Mouse (Mus musculus): Measurements from ENCODE around the gene Cyp2b10. TPM values are rescaled to one million over a fixed set of nuclear protein-coding genes. Genes with fewer than 3 reads are reported as not detected.
"Not testable (repeated sequence)": the region's sequence is repeated elsewhere in the genome, so short reads cannot be mapped to it uniquely, and the experiment has no call there.

Gene Cyp2b10
- polyA plus RNA-seq, 1 experiment: not detected

DNA sequence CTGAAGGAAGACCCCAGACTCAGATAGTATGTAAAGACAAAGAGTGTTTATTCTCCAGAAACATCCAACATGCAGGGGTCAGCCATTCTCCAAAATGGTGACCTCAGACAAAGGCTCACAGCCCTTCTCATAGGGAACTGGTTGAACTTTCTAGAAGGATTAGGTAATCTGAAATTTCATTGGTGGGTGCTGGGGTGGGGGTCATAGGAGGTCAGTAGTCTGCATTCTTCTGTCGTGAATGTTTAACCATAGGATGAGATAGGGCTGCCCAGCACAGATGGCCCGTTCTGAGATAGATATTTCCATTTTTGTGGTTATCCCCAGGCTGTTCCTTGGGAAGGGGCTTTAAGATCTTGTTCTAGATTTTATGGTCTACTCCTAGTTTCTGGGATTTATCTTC lies 35.1 kb upstream of the Cyp2b10 start:
- TF ChIP-seq USF1 (IDR thresholded peaks at IDR 0.05; ENCODE audit: low read depth): no peak
- TF ChIP-seq MYOG (IDR thresholded peaks at IDR 0.05; ENCODE audit: control insufficient read depth, extremely low read depth, insufficient read length): no peak
- TF ChIP-seq FOSL1 (IDR thresholded peaks at IDR 0.05; ENCODE audit: insufficient read depth, low read length, poor library complexity, severe bottlenecking): no peak
- no peaks in the 10 kb centered on the region for H3K27me3 ChIP-seq (ENCODE audit: control insufficient read depth, insufficient read depth, insufficient read length)

DNA sequence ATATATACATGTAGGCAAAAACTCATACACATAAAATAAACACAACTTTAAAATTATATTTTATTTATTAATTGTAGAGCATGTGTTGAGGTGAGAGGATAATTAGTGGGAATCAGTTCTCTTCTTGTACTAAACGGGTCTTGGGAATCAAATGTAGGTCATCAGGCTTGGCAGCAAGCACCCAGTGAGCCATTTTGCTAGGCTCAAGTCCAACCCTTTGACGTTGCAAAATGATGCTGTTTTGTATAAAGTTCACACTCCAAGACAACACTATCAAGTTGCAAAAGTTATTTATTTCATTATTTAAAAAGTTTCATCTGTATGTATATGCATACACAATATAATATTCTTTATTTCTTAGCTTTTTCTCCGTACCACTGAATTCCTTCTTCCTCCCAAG lies 33.7 kb upstream of the Cyp2b10 start:
- no peak overlapping the region for H3K4me3 ChIP-seq (ENCODE audit: insufficient read depth, poor library complexity, severe bottlenecking)
- H3K79me2 ChIP-seq (ENCODE audit: control insufficient read depth, insufficient read depth): no peaks in the 10 kb centered on the region
- H3ac ChIP-seq (ENCODE audit: control insufficient read depth, insufficient read length, low read depth): no peak overlapping the region
- H3K27me3 ChIP-seq (ENCODE audit: control insufficient read depth, insufficient read depth, insufficient read length): no peaks in the 10 kb centered on the region
- H3K79me3 ChIP-seq (ENCODE audit: low read depth): no peaks in the 10 kb centered on the region
- TF ChIP-seq CEBPB (IDR thresholded peaks at IDR 0.05; ENCODE audit: low read depth) (no peak), MAX (IDR thresholded peaks at IDR 0.05) (no peak), MYOG (IDR thresholded peaks at IDR 0.05; ENCODE audit: control insufficient read depth, extremely low read depth, insufficient read length) (no peak), FOSL1 (IDR thresholded peaks at IDR 0.05; ENCODE audit: insufficient read depth, low read length, poor library complexity, severe bottlenecking) (no peak), MYOD1 (IDR thresholded peaks at IDR 0.05; ENCODE audit: control insufficient read depth, insufficient read length, low read depth) (no peak), USF1 (IDR thresholded peaks at IDR 0.05; ENCODE audit: low read depth) (no peak), CTCF (IDR thresholded peaks at IDR 0.05; ENCODE audit: control insufficient read depth, insufficient read depth, insufficient read length) (no peak)
- H3K36me3 ChIP-seq (ENCODE audit: control insufficient read depth, insufficient read depth): no peaks in the 10 kb centered on the region

More for the DNA sequence above, 35.1 kb upstream of the Cyp2b10 start:
- Histone ChIP-seq H3K79me3 (ENCODE audit: low read depth) (no peaks in the 10 kb centered on the region), H3K79me2 (ENCODE audit: control insufficient read depth, insufficient read depth) (no peaks in the 10 kb centered on the region), H3K36me3 (ENCODE audit: control insufficient read depth, insufficient read depth) (no peaks in the 10 kb centered on the region), H3ac (ENCODE audit: control insufficient read depth, insufficient read length, low read depth) (no peak overlapping the region), H3K4me3 (ENCODE audit: insufficient read depth, poor library complexity, severe bottlenecking) (no peak overlapping the region)

DNA sequence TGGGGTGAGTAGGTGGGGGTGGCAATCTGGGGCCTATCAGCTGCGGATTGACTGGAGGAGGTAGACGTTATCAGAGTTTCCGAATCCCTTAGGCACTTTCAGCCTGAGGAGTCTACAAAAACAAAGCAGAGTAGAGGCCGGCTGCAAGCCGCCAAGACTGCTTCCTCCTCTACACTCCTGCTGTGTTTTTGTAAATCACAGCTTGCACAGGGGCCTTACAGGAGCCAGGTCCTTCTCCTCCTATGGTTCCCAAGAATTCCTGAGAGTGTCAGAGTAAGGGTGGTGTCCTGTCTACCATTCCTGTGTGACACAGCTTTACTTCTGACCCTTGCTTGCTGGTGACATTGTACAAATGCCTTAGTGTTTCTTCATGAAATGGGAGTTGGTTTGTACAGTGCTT lies 32.6 kb upstream of the Cyp2b10 start:
- H3K36me3 ChIP-seq (ENCODE audit: control insufficient read depth, insufficient read depth): no peaks in the 10 kb centered on the region
- H3ac ChIP-seq (ENCODE audit: control insufficient read depth, insufficient read length, low read depth): no peak overlapping the region
- no peaks in the 10 kb centered on the region for H3K79me3 ChIP-seq (ENCODE audit: low read depth)
- no peaks in the 10 kb centered on the region for H3K79me2 ChIP-seq (ENCODE audit: control insufficient read depth, insufficient read depth)
- TF ChIP-seq FOSL1 (IDR thresholded peaks at IDR 0.05; ENCODE audit: insufficient read depth, low read length, poor library complexity, severe bottlenecking) (no peak), MAX (IDR thresholded peaks at IDR 0.05) (no peak), CTCF (IDR thresholded peaks at IDR 0.05; ENCODE audit: control insufficient read depth, insufficient read depth, insufficient read length) (no peak), CEBPB (IDR thresholded peaks at IDR 0.05; ENCODE audit: low read depth) (no peak), USF1 (IDR thresholded peaks at IDR 0.05; ENCODE audit: low read depth) (no peak), MYOD1 (IDR thresholded peaks at IDR 0.05; ENCODE audit: control insufficient read depth, insufficient read length, low read depth) (no peak), MYOG (IDR thresholded peaks at IDR 0.05; ENCODE audit: control insufficient read depth, extremely low read depth, insufficient read length) (no peak)
- H3K4me3 ChIP-seq (ENCODE audit: insufficient read depth, poor library complexity, severe bottlenecking): no peak overlapping the region
- H3K27me3 ChIP-seq (ENCODE audit: control insufficient read depth, insufficient read depth, insufficient read length): no peaks in the 10 kb centered on the region

DNA sequence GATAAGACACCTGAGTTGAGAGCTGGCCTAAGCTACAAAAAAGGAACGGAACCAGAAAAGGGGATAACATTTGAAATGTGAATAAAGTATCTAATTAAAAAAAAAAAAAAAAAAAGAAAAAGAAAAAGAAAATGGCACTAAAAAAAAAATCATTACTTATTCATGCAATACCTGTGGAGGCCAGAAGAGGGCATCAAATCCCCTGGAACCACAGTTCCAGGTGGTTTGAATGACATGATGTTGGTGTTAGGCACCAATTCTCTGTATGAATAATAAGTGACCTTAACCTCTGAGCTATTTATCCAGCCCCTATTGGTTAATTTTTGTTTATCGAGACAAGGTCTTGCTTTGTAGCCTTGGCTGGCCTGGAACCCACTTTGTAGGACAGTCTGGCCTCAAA lies 27.6 kb upstream of the Cyp2b10 start:
- Histone ChIP-seq H3K79me3 (ENCODE audit: low read depth) (no peaks in the 10 kb centered on the region), H3K4me3 (ENCODE audit: insufficient read depth, poor library complexity, severe bottlenecking) (no peak overlapping the region), H3K79me2 (ENCODE audit: control insufficient read depth, insufficient read depth) (no peaks in the 10 kb centered on the region), H3K36me3 (ENCODE audit: control insufficient read depth, insufficient read depth) (no peaks in the 10 kb centered on the region), H3K27me3 (ENCODE audit: control insufficient read depth, insufficient read depth, insufficient read length) (no peaks in the 10 kb centered on the region), H3ac (ENCODE audit: control insufficient read depth, insufficient read length, low read depth) (no peak overlapping the region)
- TF ChIP-seq CEBPB (IDR thresholded peaks at IDR 0.05; ENCODE audit: low read depth): no peak
- no peak for TF ChIP-seq MYOG (IDR thresholded peaks at IDR 0.05; ENCODE audit: control insufficient read depth, extremely low read depth, insufficient read length)
- TF ChIP-seq MYOD1 (IDR thresholded peaks at IDR 0.05; ENCODE audit: control insufficient read depth, insufficient read length, low read depth): no peak

DNA sequence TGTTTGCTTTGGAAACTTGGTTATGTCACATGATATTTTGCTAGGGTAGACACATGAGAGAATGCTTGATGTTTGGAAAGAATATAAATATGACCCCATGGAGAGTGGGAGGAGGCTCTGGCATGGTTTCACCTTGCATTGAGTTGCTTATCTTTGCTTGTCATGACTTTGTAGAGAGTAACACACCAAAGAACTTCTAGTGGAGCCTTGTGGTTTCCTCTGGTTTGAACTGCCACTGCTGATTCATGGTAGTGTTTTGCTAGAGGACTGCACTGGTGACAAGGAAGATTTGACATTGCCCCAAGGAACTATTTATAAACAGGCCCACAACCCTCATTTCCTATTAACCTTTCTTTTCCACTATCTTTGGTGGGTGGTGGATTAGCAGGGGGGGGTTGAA lies 24.8 kb upstream of the Cyp2b10 start:
- H3ac ChIP-seq (ENCODE audit: control insufficient read depth, insufficient read length, low read depth): no peak overlapping the region
- TF ChIP-seq CEBPB (IDR thresholded peaks at IDR 0.05; ENCODE audit: low read depth) (no peak), MAX (IDR thresholded peaks at IDR 0.05) (no peak), MYOD1 (IDR thresholded peaks at IDR 0.05; ENCODE audit: control insufficient read depth, insufficient read length, low read depth) (no peak), FOSL1 (IDR thresholded peaks at IDR 0.05; ENCODE audit: insufficient read depth, low read length, poor library complexity, severe bottlenecking) (no peak), MYOG (IDR thresholded peaks at IDR 0.05; ENCODE audit: control insufficient read depth, extremely low read depth, insufficient read length) (no peak), CTCF (IDR thresholded peaks at IDR 0.05; ENCODE audit: control insufficient read depth, insufficient read depth, insufficient read length) (no peak), USF1 (IDR thresholded peaks at IDR 0.05; ENCODE audit: low read depth) (no peak)
- no peaks in the 10 kb centered on the region for H3K79me3 ChIP-seq (ENCODE audit: low read depth)
- no peak overlapping the region for H3K4me3 ChIP-seq (ENCODE audit: insufficient read depth, poor library complexity, severe bottlenecking)
- no peaks in the 10 kb centered on the region for H3K36me3 ChIP-seq (ENCODE audit: control insufficient read depth, insufficient read depth)
- no peaks in the 10 kb centered on the region for H3K79me2 ChIP-seq (ENCODE audit: control insufficient read depth, insufficient read depth)
- no peaks in the 10 kb centered on the region for H3K27me3 ChIP-seq (ENCODE audit: control insufficient read depth, insufficient read depth, insufficient read length)

DNA sequence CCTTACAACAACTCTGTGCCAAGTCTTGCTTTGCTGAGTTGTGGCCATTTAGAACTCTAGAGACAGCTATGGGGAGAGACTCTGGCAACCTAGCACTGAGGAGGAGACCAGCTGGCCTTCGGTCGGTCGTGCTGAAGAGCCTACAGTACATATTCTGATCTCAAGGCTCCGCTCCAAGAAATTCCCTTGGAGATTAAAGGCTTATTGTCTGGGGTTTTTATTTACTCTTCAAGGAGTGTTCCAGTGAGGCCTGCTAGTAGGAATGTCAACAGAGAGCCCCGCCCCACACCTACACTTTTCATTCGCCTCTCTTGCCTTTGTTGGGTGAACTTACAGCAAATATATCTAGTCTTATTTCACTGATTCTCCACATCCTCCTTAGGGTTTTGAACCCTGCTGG lies 18.7 kb upstream of the Cyp2b10 start:
- Histone ChIP-seq H3ac (ENCODE audit: control insufficient read depth, insufficient read length, low read depth) (no peak overlapping the region), H3K79me3 (ENCODE audit: low read depth) (no peaks in the 10 kb centered on the region), H3K36me3 (ENCODE audit: control insufficient read depth, insufficient read depth) (no peaks in the 10 kb centered on the region), H3K4me3 (ENCODE audit: insufficient read depth, poor library complexity, severe bottlenecking) (no peak overlapping the region), H3K79me2 (ENCODE audit: control insufficient read depth, insufficient read depth) (no peaks in the 10 kb centered on the region), H3K27me3 (ENCODE audit: control insufficient read depth, insufficient read depth, insufficient read length) (no peaks in the 10 kb centered on the region)
- no peak for TF ChIP-seq FOSL1 (IDR thresholded peaks at IDR 0.05; ENCODE audit: insufficient read depth, low read length, poor library complexity, severe bottlenecking)
- no peak for TF ChIP-seq CEBPB (IDR thresholded peaks at IDR 0.05; ENCODE audit: low read depth)
- TF ChIP-seq CTCF (IDR thresholded peaks at IDR 0.05; ENCODE audit: control insufficient read depth, insufficient read depth, insufficient read length): no peak
- no peak for TF ChIP-seq USF1 (IDR thresholded peaks at IDR 0.05; ENCODE audit: low read depth)
- TF ChIP-seq MYOD1 (IDR thresholded peaks at IDR 0.05; ENCODE audit: control insufficient read depth, insufficient read length, low read depth): no peak
- no peak for TF ChIP-seq MYOG (IDR thresholded peaks at IDR 0.05; ENCODE audit: control insufficient read depth, extremely low read depth, insufficient read length)

DNA sequence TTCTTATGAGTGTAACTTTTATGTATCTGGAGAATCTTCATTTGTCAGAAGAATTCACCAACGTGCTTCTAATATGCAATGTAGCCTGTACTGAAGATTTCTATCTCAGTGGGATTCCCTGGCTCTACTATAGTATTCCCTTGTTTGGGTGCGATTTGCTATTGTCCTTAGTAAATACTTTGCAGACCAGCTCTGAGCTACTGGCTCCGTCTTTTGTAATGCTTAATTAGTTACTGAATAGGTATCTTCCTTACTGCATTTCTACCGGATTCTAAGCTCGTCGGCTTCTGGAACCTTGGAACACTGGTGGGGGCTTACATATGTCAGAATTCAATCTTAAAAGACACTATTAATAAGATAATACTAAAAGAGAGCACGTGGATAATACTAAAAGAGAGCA lies 16.7 kb upstream of the Cyp2b10 start:
- not testable (repeated sequence) for H3ac ChIP-seq (ENCODE audit: control insufficient read depth, insufficient read length, low read depth); H3K4me3 ChIP-seq (ENCODE audit: insufficient read depth, poor library complexity, severe bottlenecking); H3K79me3 ChIP-seq (ENCODE audit: low read depth); H3K79me2 ChIP-seq (ENCODE audit: control insufficient read depth, insufficient read depth); H3K27me3 ChIP-seq (ENCODE audit: control insufficient read depth, insufficient read depth, insufficient read length); H3K36me3 ChIP-seq (ENCODE audit: control insufficient read depth, insufficient read depth)

All from C2C12 (cell line).